Mouse (Mus musculus) natural killer cell, adult 2 months (primary cell): ENCODE measurements around the gene Ccdc162.
A peak's percentile ranks its signal among the peaks of the same experiment; 100 is the strongest.

Experiments
- DNase-seq, 2 experiments: peaks; one replicate each; pipeline ENCODE4 v3.0.0; 2022; ENCODE audit warnings: low spot score in 2 of 2

The Ccdc162 gene

GRCm38 (mm10) chr10:41635276-41636033, 81.0 kb downstream of the Ccdc162 start:
- DNase-seq = no peak

GRCm38 (mm10) chr10:41633801-41634200, 82.6 kb downstream of the Ccdc162 start:
- DNase-seq = no peak

- DNase-seq = peak in 1 of 2 experiments; percentile 7
Observed at GRCm38 (mm10) chr10:41632062-41632461, 84.4 kb downstream of the Ccdc162 start.

- no peak for DNase-seq
Observed at GRCm38 (mm10) chr10:41626996-41627395, 89.4 kb downstream of the Ccdc162 start.

- DNase-seq = no peak
Observed at GRCm38 (mm10) chr10:41619988-41620387, 96.4 kb downstream of the Ccdc162 start.

- DNase-seq = no peak
Observed at GRCm38 (mm10) chr10:41615487-41615886, 100.9 kb downstream of the Ccdc162 start.

- DNase-seq = no peak
Observed at GRCm38 (mm10) chr10:41611941-41612340, 104.5 kb downstream of the Ccdc162 start.

- no peak for DNase-seq
Observed at GRCm38 (mm10) chr10:41609475-41609874, 107.0 kb downstream of the Ccdc162 start.

GRCm38 (mm10) chr10:41608485-41608884, 107.9 kb downstream of the Ccdc162 start:
- no peak for DNase-seq

GRCm38 (mm10) chr10:41602667-41603066, 113.8 kb downstream of the Ccdc162 start:
- peak; percentile 21 to 24 for DNase-seq

GRCm38 (mm10) chr10:41601898-41602545, 114.4 kb downstream of the Ccdc162 start:
- no peak for DNase-seq

GRCm38 (mm10) chr10:41601302-41601701, 115.1 kb downstream of the Ccdc162 start:
- DNase-seq = no peak

- DNase-seq = no peak
Observed at GRCm38 (mm10) chr10:41599051-41599450, 117.4 kb downstream of the Ccdc162 start.

- no peak for DNase-seq
Observed at GRCm38 (mm10) chr10:41598221-41598620, 118.2 kb downstream of the Ccdc162 start.

- peak; percentile 72 to 75 for DNase-seq
Observed at GRCm38 (mm10) chr10:41595550-41595949, 120.9 kb downstream of the Ccdc162 start.

- no peak for DNase-seq
Observed at GRCm38 (mm10) chr10:41594957-41595356, 121.5 kb downstream of the Ccdc162 start.

GRCm38 (mm10) chr10:41594433-41594832, 122.0 kb downstream of the Ccdc162 start:
- no peak for DNase-seq

GRCm38 (mm10) chr10:41588616-41589015, 127.8 kb downstream of the Ccdc162 start:
- no peak for DNase-seq

GRCm38 (mm10) chr10:41586947-41587852, 129.2 kb downstream of the Ccdc162 start:
- no peak for DNase-seq

GRCm38 (mm10) chr10:41583383-41583782, 133.1 kb downstream of the Ccdc162 start:
- no peak for DNase-seq

GRCm38 (mm10) chr10:41582901-41583361, 133.5 kb downstream of the Ccdc162 start:
- DNase-seq = no peak

- DNase-seq = no peak
Observed at GRCm38 (mm10) chr10:41580441-41580840, 136.0 kb downstream of the Ccdc162 start.
